Mouse (Mus musculus) liver, embryonic 14.5 days (tissue): ENCODE measurements around the gene Ndufs4.

Experiments
- CTCF ChIP-seq: IDR thresholded peaks from 2 replicates; pipeline ENCODE4 v1.5.1; 2016; ENCODE audit warnings: antibody characterized with exemption, low read depth, control low read depth
- EP300 ChIP-seq: IDR thresholded peaks from 2 replicates; pipeline ENCODE4 v1.6.1; 2016; ENCODE audit warnings: antibody characterized with exemption, low read depth

DNA sequence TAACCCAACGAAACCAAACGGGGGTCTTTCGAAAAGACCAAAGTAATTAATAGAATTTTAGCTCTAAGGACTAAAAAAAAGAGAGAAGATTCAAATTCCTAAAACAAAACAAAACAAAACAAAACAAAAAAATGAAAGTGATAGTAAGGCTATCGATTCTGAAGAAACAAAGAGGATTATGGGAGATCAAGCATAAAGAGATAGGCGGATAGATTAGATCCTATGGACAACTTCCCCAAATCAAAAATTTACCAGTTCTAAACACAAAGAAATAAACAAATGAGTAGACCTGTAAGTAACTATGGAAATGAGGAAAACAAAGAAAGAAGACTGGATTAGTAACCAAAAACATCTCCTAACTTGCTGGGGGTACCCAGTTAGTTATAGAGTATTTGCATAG, 37.2 kb upstream of the Ndufs4 start:
- TF ChIP-seq CTCF (no peak), EP300 (no peak)
